8 mouse cellular contexts compared by ENCODE assay signal in the genomic region with DNA sequence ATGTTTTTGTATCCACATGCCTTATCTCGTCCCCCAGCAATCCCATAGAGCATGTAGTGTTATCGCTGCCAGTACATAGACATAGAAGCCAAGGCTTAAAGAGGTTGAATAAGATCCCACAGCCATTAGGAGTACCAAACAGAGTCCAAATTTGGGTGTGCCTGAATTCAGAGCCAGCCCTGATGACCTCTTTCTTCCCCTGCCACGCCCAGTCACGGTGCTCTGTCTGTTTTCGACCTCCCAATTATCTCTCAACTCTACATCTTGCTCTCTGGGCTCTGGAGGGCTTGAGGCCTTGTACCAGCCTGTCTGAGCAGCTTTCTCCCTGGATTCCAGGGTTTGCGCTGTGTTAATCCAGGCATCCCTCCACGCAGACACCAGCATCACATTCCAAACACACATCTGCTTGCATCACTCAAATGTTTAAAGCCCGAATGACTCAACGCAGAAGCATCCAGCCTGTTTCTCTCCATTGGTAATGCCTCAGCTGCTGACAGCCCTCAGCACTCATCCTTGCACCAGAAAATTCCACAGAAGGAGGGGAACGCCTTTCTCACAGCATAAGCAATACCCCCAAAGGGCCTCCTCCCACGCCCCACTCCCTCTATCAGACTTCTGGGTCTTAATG. TPM values are rescaled to one million over a fixed set of nuclear protein-coding genes. Genes with fewer than 3 reads are reported as not detected.
DNase-seq lines count a peak whose midpoint lies in the region; ATAC-seq and TF ChIP-seq lines count a peak whose summit lies in the region.

No protein-coding gene starts in this region.

- no peak overlapping the region for H3K4me3 ChIP-seq in heart, embryonic 12.5 days
- H3K4me3 ChIP-seq in liver, postnatal 0 days (ENCODE audit: low read depth, low read length) = no peak overlapping the region

- H3K9me3 ChIP-seq in heart, embryonic 12.5 days (replicated peaks) = no peaks in the 10 kb centered on the region
- H3K9me3 ChIP-seq in liver, postnatal 0 days (ENCODE audit: low read length) = no peaks in the 10 kb centered on the region

- no peak overlapping the region for H3K4me2 ChIP-seq in heart, embryonic 12.5 days
- no peak overlapping the region for H3K4me2 ChIP-seq in liver, postnatal 0 days (ENCODE audit: low read depth, low read length)

- peak overlapping the region; percentile 14; the same call in 1 of the 2 replicates for H3K27ac ChIP-seq in heart, embryonic 12.5 days (ENCODE audit: poor library complexity, severe bottlenecking)
- H3K27ac ChIP-seq in liver, postnatal 0 days (ENCODE audit: low read depth) = no peak overlapping the region

- WGBS in heart, embryonic 12.5 days = 38% methylated on average over 11 of the region's 11 CpGs
- WGBS in liver, postnatal 0 days (ENCODE audit: insufficient replicate concordance) = 71% methylated on average over 11 of the region's 11 CpGs

- DNase-seq in 3T3-L1 (ENCODE audit: low read depth, low spot score) (peak; percentile 99), ZHBTc4 (ENCODE audit: low read depth, low spot score) (peak; percentile 34)
- DNase-seq in liver, postnatal 0 days = no peak
- DNase-seq in layer of hippocampus, postnatal 14 days (ENCODE audit: low spot score in 2 of 2) = no peak
- no peak for DNase-seq in adrenal gland, postnatal 4 days (ENCODE audit: low spot score in 2 of 2)
- no peak for DNase-seq in layer of hippocampus, postnatal 10 days (ENCODE audit: low spot score in 2 of 2)

- H3K9ac ChIP-seq in heart, embryonic 12.5 days = no peak overlapping the region
- no peak overlapping the region for H3K9ac ChIP-seq in liver, postnatal 0 days (replicated peaks)

- no peak for TF ChIP-seq EP300 in liver, postnatal 0 days (IDR thresholded peaks at IDR 0.05; ENCODE audit: low read depth)

- no peak for TF ChIP-seq CTCF in liver, postnatal 0 days (IDR thresholded peaks at IDR 0.05; ENCODE audit: low read depth)

- no peaks in the 10 kb centered on the region for H3K36me3 ChIP-seq in heart, embryonic 12.5 days
- no peaks in the 10 kb centered on the region for H3K36me3 ChIP-seq in liver, postnatal 0 days (replicated peaks; ENCODE audit: insufficient read depth, low read length)

- peak; percentile 64; the same call in 1 of the 2 replicates for ATAC-seq in heart, embryonic 12.5 days (ENCODE audit: insufficient number of reproducible peaks, low FRiP score)
- peak; percentile 47 for ATAC-seq in liver, postnatal 0 days
- no peak for ATAC-seq in erythroid progenitor cell, adult 5-6 weeks (replicated peaks; ENCODE audit: low FRiP score, poor library complexity, severe bottlenecking)

- peaks cover 12% of the 10 kb centered on the region for H3K4me1 ChIP-seq in heart, embryonic 12.5 days (replicated peaks)
- 0 out of 2 replicates have a peak, but pooled peaks cover 4% of the 10 kb centered on the region for H3K4me1 ChIP-seq in liver, postnatal 0 days (ENCODE audit: insufficient read depth)

- no peaks in the 10 kb centered on the region for H3K27me3 ChIP-seq in heart, embryonic 12.5 days (replicated peaks)
- H3K27me3 ChIP-seq in liver, postnatal 0 days (ENCODE audit: insufficient read depth, low read length) = no peaks in the 10 kb centered on the region

RNA-seq across cellular contexts. Expression of gene Abca4, which starts 43.9 kb away (rescaled TPM):
- 3.6 and 4.0 TPM in 2 replicates for polyA plus RNA-seq in heart, embryonic 12.5 days (2016; fragmentation: Nextera tagmentation; extraction: Ambion mirVana)
- polyA plus RNA-seq in liver, postnatal 0 days (2015; fragmentation: Nextera tagmentation; extraction: Ambion mirVana) = 0.22 and 0.40 TPM in 2 replicates
- total RNA-seq in layer of hippocampus, postnatal 14 days (2021) = 1 to 10 TPM; 2.6 to 6.6 TPM
- 1 to 10 TPM; 2.8 to 3.6 TPM for total RNA-seq in adrenal gland, postnatal 4 days (2021)
- total RNA-seq in erythroid progenitor cell, adult 5-6 weeks (2015; ENCODE audit: low replicate concordance) = 1.8 TPM in 1 of 2 replicates, not detected in the other
- not detected in 2 replicates for total RNA-seq in erythroid progenitor cell, adult 5-6 weeks (2017; ENCODE audit: low replicate concordance)
- 1 to 10 TPM; 1.6 to 1.7 TPM for total RNA-seq in layer of hippocampus, postnatal 10 days (2021)

Comparison
In these comparisons a context has a peak if more than half of its experiments do, and no peak if none do; other contexts are left out.
1. DNase-seq: peak in 3T3-L1 (single experiment) and ZHBTc4 (single experiment); none in liver, postnatal 0 days (single experiment), layer of hippocampus, postnatal 14 days (0 of 2), adrenal gland, postnatal 4 days (0 of 2) and layer of hippocampus, postnatal 10 days (0 of 2).